Mouse (Mus musculus) embryonic facial prominence, embryonic 13.5 days (tissue): ENCODE results near the gene Eef1g. TPM values are rescaled to one million over a fixed set of nuclear protein-coding genes. Genes with fewer than 3 reads are reported as not detected.

Experiments used
- ATAC-seq: fragments of 200-750 bp; cut with Nextera tagmentation; 2 replicates; pipeline ENCODE4 v1.8.0; 2017; ENCODE audit warnings: low read depth; ENCODE audit not compliant: insufficient number of reproducible peaks, insufficient read depth, low FRiP score, low TSS enrichment
- H3K27ac ChIP-seq: fragments of 300-500 bp; sonication (generic); 2 replicates; pipeline ENCODE4 v1.5.1; 2015; ENCODE audit warnings: moderate library complexity, mild to moderate bottlenecking, inconsistent platforms
- H3K27me3 ChIP-seq: fragments of 300-500 bp; sonication (generic); 2 replicates; pipeline ENCODE4 v1.6.1; 2015; ENCODE audit warnings: mild to moderate bottlenecking, inconsistent platforms
- H3K36me3 ChIP-seq: fragments of 300-500 bp; sonication (generic); 2 replicates; pipeline ENCODE4 v1.6.1; 2015; ENCODE audit warnings: mild to moderate bottlenecking, inconsistent platforms
- H3K4me1 ChIP-seq: fragments of 300-500 bp; sonication (generic); 2 replicates; pipeline ENCODE4 v1.6.1; 2015; ENCODE audit warnings: inconsistent platforms
- H3K4me2 ChIP-seq: fragments of 300-500 bp; sonication (generic); 2 replicates; pipeline ENCODE4 v1.6.1; 2015; ENCODE audit warnings: moderate library complexity, mild to moderate bottlenecking, inconsistent platforms
- H3K4me3 ChIP-seq: fragments of 300-500 bp; sonication (generic); 2 replicates; pipeline ENCODE4 v1.5.1; 2015; ENCODE audit warnings: mild to moderate bottlenecking, inconsistent platforms
- H3K9ac ChIP-seq: fragments of 300-500 bp; sonication (generic); 2 replicates; pipeline ENCODE4 v1.6.1; 2015; ENCODE audit warnings: mild to moderate bottlenecking, inconsistent platforms
- H3K9me3 ChIP-seq: fragments of 300-500 bp; sonication (generic); 2 replicates; pipeline ENCODE4 v1.6.1; 2016; ENCODE audit warnings: inconsistent platforms
- WGBS: fragments of 180-500 bp; shearing (Covaris S2); methylation state at CpG from one replicate; pipeline ENCODE4 v1.1.7; 2015; ENCODE audit warnings: mixed read lengths; 5-methylcytosine and 5-hydroxymethylcytosine counted together
- polyA plus RNA-seq: library from polyadenylated mRNA; unstranded; fragments of >200 nt; fragmentation: Nextera tagmentation; extraction: Ambion mirVana; gene quantifications from 2 replicates; pipeline ENCODE4 v1.2.1, GENCODE M21; 2015

Gene Eef1g
- polyA plus RNA-seq, 1 experiment from 2014 or later: 529 TPM

- Histone ChIP-seq H3K36me3 (peaks cover 62% of the 10 kb centered on the region), H3K27ac (no peak overlapping the region)
- 8% methylated on average over 11 of the region's 11 CpGs for WGBS
These were observed 36.7 kb upstream of the Eef1g start for GRCm38 (mm10) chr19:8930117-8930516.

GRCm38 (mm10) chr19:8930771-8931170, 36.1 kb upstream of the Eef1g start:
- Histone ChIP-seq H3K27me3 (no peaks in the 10 kb centered on the region), H3K4me1 (peaks cover 20% of the 10 kb centered on the region), H3K4me3 (peak overlapping the region; percentile 77), H3K36me3 (peaks cover 62% of the 10 kb centered on the region), H3K9ac (peak overlapping the region; percentile 89), H3K9me3 (no peaks in the 10 kb centered on the region), H3K4me2 (peak overlapping the region; percentile 78), H3K27ac (no peak overlapping the region)
- ATAC-seq: no peak
- WGBS: 71% methylated on average over 7 of the region's 7 CpGs

More at GRCm38 (mm10) chr19:8930117-8930516, 36.7 kb upstream of the Eef1g start:
- H3K4me3 ChIP-seq: peak overlapping the region; percentile 77
- H3K9ac ChIP-seq: peak overlapping the region; percentile 89
- peaks cover 20% of the 10 kb centered on the region for H3K4me1 ChIP-seq
- no peaks in the 10 kb centered on the region for H3K9me3 ChIP-seq
- no peak for ATAC-seq
- H3K27me3 ChIP-seq: no peaks in the 10 kb centered on the region
- H3K4me2 ChIP-seq: peak overlapping the region; percentile 78

- no peak for ATAC-seq
- Histone ChIP-seq H3K9me3 (no peaks in the 10 kb centered on the region), H3K27me3 (no peaks in the 10 kb centered on the region), H3K4me1 (peaks cover 15% of the 10 kb centered on the region), H3K36me3 (peaks cover 74% of the 10 kb centered on the region), H3K9ac (no peak overlapping the region), H3K4me2 (no peak overlapping the region), H3K27ac (no peak overlapping the region), H3K4me3 (no peak overlapping the region)
- 86% methylated on average over 2 of the region's 2 CpGs for WGBS
These were observed 30.1 kb upstream of the Eef1g start for GRCm38 (mm10) chr19:8936736-8937135.

- 73% methylated on average over 15 of the region's 15 CpGs for WGBS
- Histone ChIP-seq H3K4me1 (peaks cover 42% of the 10 kb centered on the region), H3K4me3 (peak overlapping the region; percentile 97), H3K36me3 (peaks cover 59% of the 10 kb centered on the region), H3K4me2 (peak overlapping the region; percentile 59), H3K27ac (peak overlapping the region; percentile 99), H3K9me3 (no peaks in the 10 kb centered on the region), H3K9ac (peak overlapping the region; percentile 99), H3K27me3 (no peaks in the 10 kb centered on the region)
- no peak for ATAC-seq
These were observed 26.2 kb upstream of the Eef1g start for GRCm38 (mm10) chr19:8940526-8941133.

- peak overlapping the region; percentile 99 for H3K9ac ChIP-seq
- no peak for ATAC-seq
- H3K36me3 ChIP-seq: peaks cover 61% of the 10 kb centered on the region
- peak overlapping the region; percentile 59 for H3K4me2 ChIP-seq
- peaks cover 43% of the 10 kb centered on the region for H3K4me1 ChIP-seq
- no peaks in the 10 kb centered on the region for H3K27me3 ChIP-seq
- 38% methylated on average over 10 of the region's 10 CpGs for WGBS
- no peaks in the 10 kb centered on the region for H3K9me3 ChIP-seq
- peak overlapping the region; percentile 97 for H3K4me3 ChIP-seq
- H3K27ac ChIP-seq: peak overlapping the region; percentile 99
These were observed 25.7 kb upstream of the Eef1g start for GRCm38 (mm10) chr19:8941136-8941514.

- H3K27me3 ChIP-seq: no peaks in the 10 kb centered on the region
- WGBS: under 1% methylated on average over 64 of the region's 64 CpGs
- peak within 1 kb of the TSS; percentile 99 for H3K27ac ChIP-seq
- H3K4me2 ChIP-seq: peak within 1 kb of the TSS; percentile 59
- H3K9ac ChIP-seq: peak within 1 kb of the TSS; percentile 99
- peaks cover 60% of the 10 kb centered on the region for H3K36me3 ChIP-seq
- H3K4me3 ChIP-seq: peak within 1 kb of the TSS; percentile 97
- peaks cover 43% of the 10 kb centered on the region for H3K4me1 ChIP-seq
- no peaks in the 10 kb centered on the region for H3K9me3 ChIP-seq
- ATAC-seq: peak; percentile 86
These were observed 25.2 kb upstream of the Eef1g start, which contains the start of gene Mta2 for GRCm38 (mm10) chr19:8941515-8942217. TSS of gene Mta2 (plus strand) at chr19:8941875.

GRCm38 (mm10) chr19:8942276-8942964, 24.4 kb upstream of the Eef1g start:
- peak overlapping the region; percentile 99 for H3K27ac ChIP-seq
- H3K4me2 ChIP-seq: peak overlapping the region; percentile 59
- ATAC-seq: peak; percentile 62
- no peaks in the 10 kb centered on the region for H3K9me3 ChIP-seq
- peaks cover 43% of the 10 kb centered on the region for H3K4me1 ChIP-seq
- H3K27me3 ChIP-seq: no peaks in the 10 kb centered on the region
- H3K36me3 ChIP-seq: peaks cover 59% of the 10 kb centered on the region
- H3K9ac ChIP-seq: peak overlapping the region; percentile 99
- H3K4me3 ChIP-seq: peak overlapping the region; percentile 97
- whole genome bisulfite sequencing: under 1% methylated on average over 46 of the region's 46 CpGs

- 55% methylated on average over 2 of the region's 2 CpGs for WGBS
- no peak for ATAC-seq
- peak overlapping the region; percentile 99 for H3K9ac ChIP-seq
- peak overlapping the region; percentile 59 for H3K4me2 ChIP-seq
- H3K9me3 ChIP-seq: no peaks in the 10 kb centered on the region
- H3K36me3 ChIP-seq: peaks cover 60% of the 10 kb centered on the region
- peak overlapping the region; percentile 97 for H3K4me3 ChIP-seq
- peaks cover 43% of the 10 kb centered on the region for H3K4me1 ChIP-seq
- no peaks in the 10 kb centered on the region for H3K27me3 ChIP-seq
- H3K27ac ChIP-seq: peak overlapping the region; percentile 28; the same call in 1 of the 2 replicates
These were observed 23.8 kb upstream of the Eef1g start for GRCm38 (mm10) chr19:8943047-8943446.

GRCm38 (mm10) chr19:8944062-8944461, 22.8 kb upstream of the Eef1g start:
- peak overlapping the region; percentile 44; the same call in 1 of the 2 replicates for H3K27ac ChIP-seq
- 54% methylated on average over 5 of the region's 5 CpGs for WGBS
- peak overlapping the region; percentile 59 for H3K4me2 ChIP-seq
- H3K9ac ChIP-seq: peak overlapping the region; percentile 59
- no peaks in the 10 kb centered on the region for H3K9me3 ChIP-seq
- H3K4me3 ChIP-seq: peak overlapping the region; percentile 97
- H3K4me1 ChIP-seq: peaks cover 43% of the 10 kb centered on the region
- H3K27me3 ChIP-seq: no peaks in the 10 kb centered on the region
- H3K36me3 ChIP-seq: peaks cover 60% of the 10 kb centered on the region
- no peak for ATAC-seq

- H3K4me3 ChIP-seq: peak overlapping the region; percentile 29
- no peak for ATAC-seq
- 29% methylated on average over 5 of the region's 5 CpGs for WGBS
- H3K27me3 ChIP-seq: no peaks in the 10 kb centered on the region
- peak overlapping the region; percentile 59 for H3K4me2 ChIP-seq
- H3K9me3 ChIP-seq: no peaks in the 10 kb centered on the region
- peak overlapping the region; percentile 61; the same call in 1 of the 2 replicates for H3K9ac ChIP-seq
- H3K36me3 ChIP-seq: peaks cover 61% of the 10 kb centered on the region
- peaks cover 43% of the 10 kb centered on the region for H3K4me1 ChIP-seq
- H3K27ac ChIP-seq: peak overlapping the region; percentile 64
These were observed 22.1 kb upstream of the Eef1g start for GRCm38 (mm10) chr19:8944750-8945149.

GRCm38 (mm10) chr19:8945251-8945650, 21.6 kb upstream of the Eef1g start:
- Histone ChIP-seq H3K4me3 (peak overlapping the region; percentile 29), H3K27me3 (no peaks in the 10 kb centered on the region), H3K4me1 (peaks cover 41% of the 10 kb centered on the region), H3K27ac (peak overlapping the region; percentile 64; the same call in 1 of the 2 replicates), H3K4me2 (peak overlapping the region; percentile 59), H3K9ac (peak overlapping the region; percentile 61; the same call in 1 of the 2 replicates), H3K9me3 (no peaks in the 10 kb centered on the region), H3K36me3 (peaks cover 62% of the 10 kb centered on the region)
- 78% methylated on average over 6 of the region's 6 CpGs for WGBS
- ATAC-seq: no peak
